Mouse (Mus musculus): ENCODE results near the gene Ddr1. TPM values are rescaled to one million over a fixed set of nuclear protein-coding genes. Genes with fewer than 3 reads are reported as not detected.

Ddr1 gene
- polyA plus RNA-seq (2015; fragmentation: Nextera tagmentation; extraction: Ambion mirVana): 34.6 and 39.0 TPM in 2 replicates

DNA sequence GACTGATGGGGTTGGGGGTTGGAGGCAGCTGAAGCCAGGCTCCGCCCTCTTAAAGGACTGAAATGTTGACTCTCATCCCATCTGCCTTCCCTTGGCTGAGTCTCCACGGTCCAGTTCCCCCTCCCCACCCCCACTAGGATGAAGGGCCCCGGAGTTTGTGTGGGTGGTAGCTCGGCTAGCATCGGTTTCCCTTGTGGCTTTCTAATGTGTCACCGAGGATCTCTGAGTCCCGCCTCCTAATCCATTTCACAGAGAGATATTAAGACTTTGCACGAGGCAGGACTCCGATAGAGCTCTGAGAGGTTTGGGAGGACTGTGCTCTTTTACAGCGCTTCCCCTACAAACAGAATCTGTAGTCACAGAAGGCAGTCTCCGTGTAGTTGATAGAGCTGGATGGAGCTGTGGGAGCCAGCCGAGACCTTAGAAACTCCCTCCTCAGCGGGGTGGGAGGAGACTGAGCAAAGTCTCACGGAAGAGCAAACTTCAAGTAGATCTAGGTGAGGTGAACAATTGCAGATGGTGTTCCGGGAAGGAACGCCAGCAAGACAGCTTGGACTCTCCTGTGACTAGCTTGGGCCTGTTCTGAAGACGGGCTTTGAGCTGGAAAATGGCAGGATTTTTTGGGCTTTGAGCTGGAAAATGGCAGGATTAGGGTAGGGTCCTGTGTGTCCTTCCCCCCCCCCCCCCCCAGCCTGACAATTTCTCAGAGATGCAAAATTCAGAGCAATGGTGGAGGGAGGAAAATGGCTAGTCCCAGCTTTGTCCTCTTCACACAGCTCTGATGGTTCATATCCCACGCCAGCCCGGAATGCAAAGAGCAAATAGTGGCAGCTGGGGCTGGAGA lies at the start of gene Ddr1:
TSS of gene Ddr1 (minus strand) at position 1 of the 844 bp plus-strand sequence.

DNA sequence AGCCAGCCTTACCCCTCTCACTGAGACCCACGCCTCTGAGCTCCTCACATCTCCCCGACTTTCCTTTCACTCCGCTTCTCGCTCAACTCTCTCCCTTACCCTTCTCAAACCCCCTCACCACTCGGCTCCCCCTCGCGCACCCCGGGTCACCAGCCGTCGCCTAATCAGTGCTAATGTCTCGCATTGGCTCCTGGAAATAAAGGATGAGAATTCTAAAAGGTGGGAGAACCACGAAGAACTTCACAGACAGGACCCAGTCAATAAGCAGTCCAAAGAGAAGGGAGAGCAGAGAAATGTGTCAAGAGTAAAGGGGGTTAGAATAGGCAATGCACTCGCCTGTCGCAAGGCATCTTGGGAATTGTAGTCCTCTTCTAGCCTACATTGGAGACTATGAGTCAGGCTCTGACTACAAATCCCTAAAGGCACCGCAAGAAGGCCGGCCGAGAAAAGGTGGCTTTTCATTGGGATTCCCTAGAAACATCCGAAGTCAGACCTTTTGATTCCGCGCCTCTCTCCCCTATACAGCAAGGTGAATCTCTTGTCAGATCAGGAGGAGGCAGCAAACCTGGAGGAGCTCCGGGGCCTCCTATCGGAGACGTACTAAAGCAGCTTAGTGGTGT lies 30.9 kb downstream of the Ddr1 start, which contains the start of gene Gtf2h4:
TSS of gene Gtf2h4 (minus strand) at position 324 of the 620 bp plus-strand sequence.

DNA sequence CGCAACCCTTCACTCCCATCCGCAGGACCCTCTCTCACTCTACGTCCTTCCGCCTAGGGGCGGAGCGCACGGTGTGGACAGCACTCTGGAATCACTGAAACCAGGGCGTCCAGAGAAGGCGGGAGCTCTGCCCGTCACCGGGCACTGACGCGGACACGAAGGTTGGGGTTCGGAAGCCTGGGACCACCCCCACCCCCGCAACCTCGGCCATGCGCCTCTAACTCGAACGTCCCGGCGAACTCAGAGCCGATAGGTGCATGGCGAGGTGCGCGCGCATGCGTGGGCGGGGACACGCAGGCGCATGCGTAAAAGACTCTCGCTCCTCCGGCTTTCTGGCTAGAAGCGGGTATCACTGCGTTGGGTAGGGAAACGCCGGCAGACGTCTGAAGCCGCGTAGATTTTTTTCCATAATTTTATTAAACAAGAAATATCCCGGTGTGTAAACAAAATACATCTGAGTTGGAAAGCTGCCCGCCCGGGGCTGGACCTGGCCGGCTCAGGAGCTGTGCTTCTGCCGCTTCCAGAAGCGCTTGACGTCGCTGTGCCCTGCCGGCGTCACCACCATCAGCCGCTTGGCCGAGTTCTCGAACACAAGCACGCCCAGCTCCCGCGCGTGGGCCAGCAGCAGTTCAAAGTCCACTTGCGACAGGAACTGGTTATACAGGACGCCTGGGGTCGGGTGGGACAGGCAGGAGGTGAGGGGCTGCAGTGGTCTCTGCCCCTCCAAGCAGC lies 36.9 kb downstream of the Ddr1 start, which contains the start of gene Vars2:
TSS of gene Vars2 (minus strand) at position 259 of the 732 bp plus-strand sequence.

DNA sequence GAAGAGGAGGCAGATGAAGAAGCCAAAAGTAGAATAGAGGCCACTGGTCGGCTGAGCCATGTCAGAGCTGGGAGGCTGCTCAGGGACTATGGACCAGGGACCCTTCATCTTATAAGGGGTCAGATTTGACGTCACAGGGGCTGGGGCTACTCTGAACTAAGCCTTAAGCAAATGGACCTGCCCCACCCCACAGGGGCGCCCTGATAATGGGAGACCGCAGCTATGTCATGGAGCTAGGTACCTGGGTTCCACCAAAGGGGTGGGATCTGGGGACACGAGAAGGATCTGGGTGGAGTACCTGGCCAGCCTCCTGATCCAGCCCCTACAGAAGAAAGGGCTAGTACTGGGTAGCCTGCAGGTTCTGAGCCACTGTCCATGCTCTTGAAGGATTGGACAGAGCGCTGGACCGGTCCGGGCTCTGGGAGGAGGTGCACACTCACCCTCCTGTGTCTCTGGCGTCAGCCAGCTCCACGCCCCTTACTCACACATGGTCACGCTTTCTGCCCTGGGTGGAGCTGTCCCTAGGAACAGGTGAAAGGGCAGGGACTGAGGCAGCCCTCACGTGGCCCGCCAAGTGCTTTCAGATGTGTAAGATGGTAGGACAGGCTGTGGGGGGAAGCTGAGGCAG lies 60.7 kb downstream of the Ddr1 start, which contains the start of gene Mucl3:
TSS of gene Mucl3 (minus strand) at position 87 of the 628 bp plus-strand sequence.

Other genes with a start within 250 kb of the Ddr1 start
- 14.6 and 17.7 TPM in 2 replicates for gene H2-Q10, start 234.5 kb downstream of the Ddr1 start, polyA plus RNA-seq (2015; fragmentation: Nextera tagmentation; extraction: Ambion mirVana)
- gene Pou5f1, start 198.6 kb downstream of the Ddr1 start, polyA plus RNA-seq (2015; fragmentation: Nextera tagmentation; extraction: Ambion mirVana): 0.14 TPM in 1 of 2 replicates, not detected in the other
- gene Tcf19, start 187.8 kb downstream of the Ddr1 start, polyA plus RNA-seq (2015; fragmentation: Nextera tagmentation; extraction: Ambion mirVana): 30.0 and 31.1 TPM in 2 replicates
- 7.5 and 8.1 TPM in 2 replicates for gene Cchcr1, start 187.5 kb downstream of the Ddr1 start, polyA plus RNA-seq (2015; fragmentation: Nextera tagmentation; extraction: Ambion mirVana)
- gene Psors1c2, start 171.4 kb downstream of the Ddr1 start, polyA plus RNA-seq (2015; fragmentation: Nextera tagmentation; extraction: Ambion mirVana): not detected in 2 replicates
- 0.32 and 0.65 TPM in 2 replicates for gene Cdsn, start 152.5 kb downstream of the Ddr1 start, polyA plus RNA-seq (2015; fragmentation: Nextera tagmentation; extraction: Ambion mirVana)
- gene 2300002M23Rik, start 137.2 kb downstream of the Ddr1 start, polyA plus RNA-seq (2015; fragmentation: Nextera tagmentation; extraction: Ambion mirVana): 0.16 TPM in 1 of 2 replicates, not detected in the other
- gene Sfta2, start 103.1 kb downstream of the Ddr1 start, polyA plus RNA-seq (2015; fragmentation: Nextera tagmentation; extraction: Ambion mirVana): 0.46 TPM in 2 replicates
- gene Gm9573, start 78.0 kb downstream of the Ddr1 start, polyA plus RNA-seq (2015; fragmentation: Nextera tagmentation; extraction: Ambion mirVana): not detected in 2 replicates
- 0.30 and 2.9 TPM in 2 replicates for gene Mucl3, start 60.9 kb downstream of the Ddr1 start, polyA plus RNA-seq (2015; fragmentation: Nextera tagmentation; extraction: Ambion mirVana)
- 6.7 and 11.2 TPM in 2 replicates for gene Vars2, start 37.0 kb downstream of the Ddr1 start, polyA plus RNA-seq (2015; fragmentation: Nextera tagmentation; extraction: Ambion mirVana)
- gene Gtf2h4, start 30.9 kb downstream of the Ddr1 start, polyA plus RNA-seq (2015; fragmentation: Nextera tagmentation; extraction: Ambion mirVana): 18.4 and 28.4 TPM in 2 replicates
- gene Ier3, start 117.1 kb upstream of the Ddr1 start, polyA plus RNA-seq (2015; fragmentation: Nextera tagmentation; extraction: Ambion mirVana): 22.9 and 31.0 TPM in 2 replicates
- gene Flot1, start 118.6 kb upstream of the Ddr1 start, polyA plus RNA-seq (2015; fragmentation: Nextera tagmentation; extraction: Ambion mirVana): 82.1 and 88.2 TPM in 2 replicates
- gene Tubb5, start 133.7 kb upstream of the Ddr1 start, polyA plus RNA-seq (2015; fragmentation: Nextera tagmentation; extraction: Ambion mirVana): 314 and 519 TPM in 2 replicates
- gene Mdc1, start 136.9 kb upstream of the Ddr1 start, polyA plus RNA-seq (2015; fragmentation: Nextera tagmentation; extraction: Ambion mirVana): 3.0 and 4.6 TPM in 2 replicates
- gene Nrm, start 156.7 kb upstream of the Ddr1 start, polyA plus RNA-seq (2015; fragmentation: Nextera tagmentation; extraction: Ambion mirVana): 19.3 and 27.9 TPM in 2 replicates
- 22.2 and 26.9 TPM in 2 replicates for gene Ppp1r18, start 161.0 kb upstream of the Ddr1 start, polyA plus RNA-seq (2015; fragmentation: Nextera tagmentation; extraction: Ambion mirVana)
- 16.3 and 22.6 TPM in 2 replicates for gene Dhx16, start 175.2 kb upstream of the Ddr1 start, polyA plus RNA-seq (2015; fragmentation: Nextera tagmentation; extraction: Ambion mirVana)
- gene 2310061I04Rik, start 192.8 kb upstream of the Ddr1 start, polyA plus RNA-seq (2015; fragmentation: Nextera tagmentation; extraction: Ambion mirVana): 13.8 and 19.1 TPM in 2 replicates
- gene Atat1, start 205.5 kb upstream of the Ddr1 start, polyA plus RNA-seq (2015; fragmentation: Nextera tagmentation; extraction: Ambion mirVana): 33.6 and 43.3 TPM in 2 replicates
- 48.8 and 78.3 TPM in 2 replicates for gene Mrps18b, start 211.8 kb upstream of the Ddr1 start, polyA plus RNA-seq (2015; fragmentation: Nextera tagmentation; extraction: Ambion mirVana)
- 14.8 and 22.8 TPM in 2 replicates for gene Ppp1r10, start 211.8 kb upstream of the Ddr1 start, polyA plus RNA-seq (2015; fragmentation: Nextera tagmentation; extraction: Ambion mirVana)